Mouse (Mus musculus) gastrocnemius, postnatal 36 days (tissue): ENCODE measurements around the gene Rbm26. TPM values are rescaled to one million over a fixed set of nuclear protein-coding genes. Genes with fewer than 3 reads are reported as not detected.

Source experiments
- DNase-seq, 2 experiments: peaks; one replicate each; pipeline ENCODE4 v3.0.0; 2022
- intact Hi-C: fragments of 180-260 bp; cut with DNase I; formaldehyde crosslinking; loops from one replicate; pipeline ENCODE4 v1.15.1; 2025
- long read RNA-seq, 2 experiments: library from polyadenylated mRNA; stranded (forward); transcript quantifications; one replicate each; pipeline ENCODE4 v2.0.0; 2021
- total RNA-seq, 2 experiments: library from RNA; stranded (reverse); gene quantifications; 2 replicates each; pipeline ENCODE4 v1.2.3; 2021

The Rbm26 gene
- 10 to 100 TPM; 15.1 to 16.9 TPM for total RNA-seq
- long read RNA-seq, experiment 1, partial matches to known transcripts, result 1 of 5 reads
- long read RNA-seq, experiment 1, other reads (novel, unspliced or antisense), result 4 of 5 reads
- long read RNA-seq, experiment 2, partial matches to known transcripts, result 1 of 6 reads
- long read RNA-seq, experiment 2, other reads (novel, unspliced or antisense), result 5 of 6 reads

DNA sequence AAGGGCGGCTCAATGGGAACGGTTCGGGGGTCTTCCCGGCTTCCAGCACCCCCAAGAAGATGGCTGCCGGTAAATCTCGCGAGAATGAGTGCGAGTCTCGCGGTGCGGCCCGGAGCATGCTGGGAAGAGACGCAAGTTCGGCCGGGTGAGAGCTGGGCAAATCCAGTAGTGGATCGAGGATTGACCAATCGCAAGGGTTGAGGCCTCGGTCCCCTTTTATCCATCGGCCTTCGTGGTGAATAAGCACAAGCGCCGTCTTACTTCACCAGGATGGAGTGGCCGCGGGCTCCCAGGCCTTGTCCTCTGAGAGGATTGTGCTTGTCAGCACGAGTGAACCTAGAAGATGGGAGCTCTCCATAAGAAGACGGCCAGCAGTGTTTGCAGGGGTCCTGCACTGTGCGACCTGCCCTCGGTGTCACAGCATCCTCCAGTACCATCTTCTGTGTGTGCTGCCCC is at the start of gene Rbm26:
TSS of gene Rbm26 (minus strand) at position 90 of the 456 bp plus-strand sequence.
- DNase-seq, result peak; percentile 94 to 97
- intact Hi-C loops, result loop anchor here (5.0 kb wide), 1 partner anchor 125 kb away; no protein-coding TSS in a partner anchor

DNA sequence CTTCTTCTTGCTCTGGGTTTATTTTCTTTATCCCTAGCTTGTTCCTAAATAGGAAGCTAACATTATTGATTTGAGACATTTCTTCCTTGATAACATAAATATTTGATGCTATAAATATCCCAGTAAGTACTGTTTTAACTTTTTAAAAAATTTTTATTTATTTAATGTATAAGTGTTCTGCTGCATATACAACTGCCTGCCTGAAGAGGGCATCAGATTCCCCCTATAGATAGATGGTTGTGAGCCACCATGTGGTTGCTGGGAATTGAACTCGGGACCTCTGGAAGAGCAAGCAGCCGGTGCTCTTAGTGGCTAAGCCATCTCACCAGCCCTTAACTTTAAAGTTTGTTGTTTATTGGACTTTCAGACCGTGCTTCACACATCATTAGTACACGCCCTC is 48.7 kb upstream of the Rbm26 start:
- intact Hi-C loops, result no loop called here
- no peak for DNase-seq

DNA sequence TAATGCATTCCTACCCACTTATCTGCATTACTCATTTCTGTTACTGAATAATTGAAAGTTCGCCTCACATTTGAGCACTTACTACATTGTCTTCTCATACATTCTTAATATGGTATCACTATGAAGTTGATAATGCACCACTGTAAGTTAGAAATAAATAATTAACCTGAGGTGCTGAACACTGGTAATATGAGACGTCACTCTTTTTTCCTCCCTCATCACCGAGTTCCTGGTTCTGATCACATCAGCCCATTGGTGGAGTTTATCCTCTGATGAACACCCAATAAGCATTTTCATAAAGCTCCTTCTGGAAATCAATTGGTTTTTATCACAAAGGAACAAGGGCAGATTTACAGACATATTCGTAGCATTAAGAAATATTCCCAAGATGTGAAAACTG is 45.1 kb upstream of the Rbm26 start:
- intact Hi-C loops, result no loop called here
- no peak for DNase-seq

DNA sequence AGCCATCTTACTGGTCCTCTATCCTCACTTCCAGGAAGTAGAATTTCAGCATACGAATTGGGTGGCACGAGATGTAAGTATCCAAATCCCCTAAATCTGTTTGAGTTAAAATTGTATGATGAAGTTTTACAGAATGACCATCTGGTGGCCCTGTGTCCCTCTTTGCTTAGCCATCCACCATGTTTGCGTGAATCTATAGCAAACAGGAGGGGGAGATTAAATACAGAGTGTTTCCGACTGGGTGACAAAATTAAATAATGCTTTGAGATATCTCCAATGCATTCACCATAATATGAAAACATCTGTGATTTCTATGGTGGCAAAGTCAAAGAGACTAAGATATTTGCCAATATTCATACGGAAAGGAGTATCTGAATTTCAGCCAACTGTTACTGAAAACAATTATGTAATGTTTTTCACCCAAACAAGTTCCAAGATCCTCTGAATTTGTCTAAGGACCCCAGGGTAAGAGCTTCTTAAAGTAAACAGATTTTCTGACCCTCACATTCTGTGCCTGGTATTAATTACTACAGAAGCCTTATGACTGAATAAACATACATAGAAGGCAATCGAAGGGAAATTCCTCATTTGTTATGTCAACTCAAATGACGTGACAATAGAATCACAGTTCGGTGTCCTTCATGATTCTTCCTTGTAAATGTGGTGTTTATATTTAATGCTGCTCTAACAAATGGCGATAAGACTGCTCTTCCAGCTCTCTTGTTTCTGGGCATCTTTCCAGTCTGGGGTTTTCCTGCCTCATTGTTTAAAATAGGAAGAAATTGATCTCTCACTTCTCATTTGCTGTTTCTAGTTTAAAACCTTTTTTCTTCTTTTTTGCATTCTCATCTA is 42.6 kb upstream of the Rbm26 start:
- no peak for DNase-seq
- intact Hi-C loops, result no loop called here

DNA sequence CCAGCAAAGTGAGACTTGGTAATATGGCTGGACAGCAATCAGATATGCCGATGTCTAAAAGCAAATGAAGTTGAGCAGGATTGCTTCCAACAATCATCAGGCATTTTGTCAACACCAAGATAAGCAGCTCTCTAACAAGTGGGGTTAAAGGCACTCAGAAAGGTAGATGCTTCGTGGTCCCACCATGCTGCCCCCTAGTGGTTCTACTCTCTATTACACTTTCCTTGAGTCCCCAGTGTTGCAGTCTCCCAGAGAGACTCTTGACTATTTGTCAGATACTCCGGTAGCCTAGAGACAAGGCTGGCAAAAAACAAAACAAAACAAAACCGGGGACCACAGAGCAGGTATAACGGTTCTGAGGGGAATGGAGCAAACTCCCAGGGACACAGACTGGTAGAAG is 21.3 kb upstream of the Rbm26 start:
- intact Hi-C loops, result no loop called here
- DNase-seq, result no peak

DNA sequence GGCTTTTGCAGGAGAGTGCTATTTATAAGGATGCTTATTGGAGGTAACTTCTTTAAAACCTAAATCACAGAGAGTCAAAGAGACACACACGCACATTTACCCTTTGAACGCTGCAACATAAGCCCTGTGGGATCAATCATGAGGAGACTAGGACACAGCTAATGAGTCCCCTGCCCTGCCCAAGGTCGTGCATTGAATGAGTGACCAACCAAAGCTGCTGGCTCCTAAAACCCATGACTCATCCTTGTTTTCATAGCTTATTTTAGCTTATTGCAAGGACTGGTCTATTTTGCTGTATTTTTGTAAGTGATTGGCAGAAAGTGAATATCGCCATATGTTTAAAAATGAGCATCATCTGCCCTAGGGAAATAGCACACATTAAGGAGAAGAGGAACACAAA is 17.6 kb upstream of the Rbm26 start:
- intact Hi-C loops, result no loop called here
- no peak for DNase-seq

DNA sequence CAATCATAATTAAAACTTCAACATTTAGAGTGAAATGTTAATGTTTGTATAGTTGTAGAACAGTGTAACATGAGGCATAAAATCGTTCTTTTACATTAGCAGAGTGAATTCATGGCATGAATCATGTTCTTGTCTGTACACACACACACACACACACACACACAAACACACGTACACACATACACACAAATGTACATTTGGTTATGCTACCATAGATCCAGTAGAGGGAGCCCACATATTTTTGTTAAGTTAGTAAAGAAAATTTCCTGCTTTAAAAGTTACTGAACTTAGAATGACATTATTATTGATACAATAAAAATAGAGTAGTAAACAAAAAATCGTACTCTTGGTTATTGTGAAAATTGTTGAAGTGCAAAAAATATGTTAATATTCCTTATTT is 7.7 kb upstream of the Rbm26 start:
- DNase-seq, result no peak
- intact Hi-C loops, result no loop called here

DNA sequence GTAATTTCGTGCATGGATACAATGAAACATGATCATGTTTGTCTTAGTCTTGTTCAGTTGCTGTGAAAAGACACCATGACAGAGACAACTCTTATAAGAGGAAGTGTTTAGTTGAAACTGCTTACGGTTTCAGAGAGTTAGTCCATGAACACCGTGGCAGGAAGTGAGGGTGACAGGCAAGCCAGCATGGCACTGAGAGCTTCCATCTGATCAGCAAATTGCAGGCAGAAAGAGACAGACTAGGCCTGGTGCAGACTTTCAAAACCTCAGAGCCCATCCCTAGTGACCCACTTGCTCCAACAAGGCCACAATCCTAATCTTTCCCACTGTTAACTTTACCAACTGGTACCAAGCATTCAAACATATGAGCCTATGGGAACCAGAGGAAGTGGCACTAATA is 5.7 kb upstream of the Rbm26 start:
- intact Hi-C loops, result no loop called here
- no peak for DNase-seq

DNA sequence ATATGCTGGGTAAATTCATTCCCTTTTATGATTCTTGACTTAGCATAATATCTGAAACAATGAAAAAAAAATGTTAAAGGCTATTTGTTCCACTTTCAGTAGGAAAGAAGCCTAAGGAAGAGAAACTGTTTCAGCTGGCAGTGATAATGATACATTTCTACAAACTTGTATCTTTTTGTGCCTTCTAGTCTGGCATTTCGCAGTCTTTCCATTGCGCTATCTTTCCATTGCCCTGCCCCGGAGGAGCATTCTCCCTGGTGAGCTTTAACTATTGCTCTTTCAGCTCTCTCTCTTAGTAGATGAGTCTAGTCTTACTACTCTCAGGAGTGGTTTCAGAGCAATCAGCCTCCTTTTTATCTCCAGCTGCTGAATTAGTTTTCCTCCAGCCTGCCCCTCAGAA is 2.6 kb upstream of the Rbm26 start:
- intact Hi-C loops, result loop anchor here (5.0 kb wide), 1 partner anchor 123 kb away; no protein-coding TSS in a partner anchor
- no peak for DNase-seq

DNA sequence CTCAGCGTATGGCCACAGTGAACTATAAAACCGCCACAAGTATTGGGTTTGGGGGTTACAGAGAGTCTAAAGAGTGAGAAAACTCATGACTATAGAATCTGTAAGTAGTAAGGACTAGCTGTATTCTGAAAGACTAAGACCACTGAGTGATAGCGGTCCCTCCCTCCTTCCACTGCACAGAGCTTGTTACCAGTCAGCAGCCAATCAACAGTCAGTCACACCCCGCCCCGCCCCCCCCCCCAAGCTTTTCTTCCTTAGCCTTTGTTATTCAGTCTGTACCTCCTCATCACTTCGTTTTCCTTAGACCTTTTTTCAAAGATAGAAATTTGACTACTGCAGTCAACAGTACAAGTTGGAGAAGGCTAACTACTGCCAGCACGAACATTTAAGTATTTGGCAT is 1.9 kb upstream of the Rbm26 start:
- intact Hi-C loops, result loop anchor here (5.0 kb wide), 1 partner anchor 123 kb away; no protein-coding TSS in a partner anchor
- no peak for DNase-seq

DNA sequence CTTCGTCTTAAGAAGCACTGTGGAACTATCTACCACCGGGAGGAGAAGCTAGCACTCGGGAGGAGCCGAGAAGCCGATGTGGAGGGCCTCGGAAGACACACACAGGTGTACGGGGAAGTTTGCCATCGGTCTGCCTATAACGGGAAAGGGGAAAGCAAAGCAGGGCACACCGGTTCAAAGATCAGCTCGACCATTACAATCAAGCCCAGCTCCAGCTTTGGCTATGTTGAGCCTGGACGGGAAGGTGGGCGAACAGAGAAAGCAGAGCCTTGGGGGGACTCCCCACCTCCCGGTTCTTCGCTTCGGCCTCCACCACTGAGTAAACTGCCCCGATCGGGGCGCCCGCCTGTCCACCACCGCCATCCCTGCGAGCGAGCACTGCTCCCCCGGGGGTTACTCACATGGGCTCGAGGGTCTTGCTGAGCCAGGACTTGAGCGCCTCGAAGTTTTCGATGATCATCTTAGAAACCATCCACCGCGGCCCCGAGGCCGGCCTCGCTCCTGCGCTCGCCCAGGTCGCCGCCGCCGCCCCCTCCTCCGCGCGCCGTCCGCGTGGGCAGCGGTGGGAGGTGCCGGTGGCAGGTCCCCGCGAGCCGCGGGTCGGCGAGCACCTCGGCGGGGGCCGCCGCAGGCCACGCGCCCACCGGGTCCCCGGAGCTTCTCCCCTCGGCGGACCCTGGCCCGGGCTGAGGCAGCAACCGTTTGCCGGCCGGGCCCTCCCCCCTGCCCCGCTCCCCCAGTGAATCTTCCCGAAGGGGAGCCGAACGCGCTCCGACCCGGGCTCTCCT is 552 bp downstream of the Rbm26 start:
- no peak for DNase-seq
- intact Hi-C loops, result loop anchor here (5.0 kb wide), 1 partner anchor 126 kb away; no protein-coding TSS in a partner anchor

DNA sequence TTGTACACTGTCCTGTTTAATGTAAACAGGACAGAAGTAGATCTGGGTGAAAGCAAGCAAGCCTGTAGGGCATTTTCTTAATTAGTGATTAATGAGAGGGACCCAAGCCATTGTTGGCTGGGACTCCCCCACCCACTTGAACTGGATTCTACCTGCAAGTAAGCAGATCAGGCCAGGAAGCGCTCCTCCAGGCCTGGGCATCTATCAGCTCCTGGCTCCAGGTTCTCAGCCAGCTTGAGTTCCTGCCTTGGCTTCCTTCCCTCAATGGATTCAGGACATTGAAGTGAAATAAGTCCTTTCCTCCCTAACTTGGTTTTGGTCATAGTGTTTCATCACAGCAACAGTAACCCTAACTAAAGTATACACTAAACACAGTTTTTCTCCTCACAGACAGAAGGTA is 9.9 kb downstream of the Rbm26 start:
- DNase-seq, result no peak
- intact Hi-C loops, result no loop called here

DNA sequence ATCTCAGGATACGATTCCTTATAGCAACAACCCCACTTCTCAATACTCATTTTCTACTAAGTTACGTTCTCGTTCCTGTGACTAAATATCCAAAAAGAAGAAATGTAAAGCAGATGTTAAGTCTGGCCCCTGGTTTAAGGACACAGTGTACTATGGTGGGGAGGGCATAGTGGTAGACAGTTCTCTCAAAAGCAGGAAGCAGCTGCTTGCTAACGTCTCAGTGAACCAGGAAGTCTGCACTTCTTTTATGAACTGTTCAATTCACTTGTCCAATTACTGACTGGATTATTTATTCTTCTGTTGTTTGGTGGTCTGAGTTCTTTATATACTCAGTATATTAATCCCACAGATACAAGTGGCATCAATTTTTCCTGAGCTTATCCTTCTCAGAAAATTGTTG is 12.3 kb downstream of the Rbm26 start:
- intact Hi-C loops, result no loop called here

DNA sequence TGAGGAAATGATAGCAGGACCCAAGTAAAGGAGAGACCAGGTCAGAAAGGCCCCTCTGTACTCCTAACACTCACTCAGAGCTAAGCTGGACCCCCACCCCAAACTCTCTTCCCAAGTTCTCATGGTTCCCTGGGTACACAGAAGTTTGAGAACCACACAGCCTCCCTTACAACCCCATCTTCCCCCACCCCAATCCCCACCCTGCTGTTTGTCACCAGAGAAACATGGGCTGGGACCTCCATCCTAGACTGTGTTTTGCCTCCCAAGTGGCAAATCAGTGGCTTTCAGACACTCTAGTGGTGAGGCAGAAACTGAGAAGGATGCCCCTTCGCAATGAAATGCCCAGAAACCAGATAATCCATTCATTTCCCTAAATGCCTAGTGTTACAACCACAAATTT is 15.8 kb downstream of the Rbm26 start:
- intact Hi-C loops, result no loop called here

More for the DNA sequence above, 12.3 kb downstream of the Rbm26 start:
- DNase-seq, result no peak

DNA sequence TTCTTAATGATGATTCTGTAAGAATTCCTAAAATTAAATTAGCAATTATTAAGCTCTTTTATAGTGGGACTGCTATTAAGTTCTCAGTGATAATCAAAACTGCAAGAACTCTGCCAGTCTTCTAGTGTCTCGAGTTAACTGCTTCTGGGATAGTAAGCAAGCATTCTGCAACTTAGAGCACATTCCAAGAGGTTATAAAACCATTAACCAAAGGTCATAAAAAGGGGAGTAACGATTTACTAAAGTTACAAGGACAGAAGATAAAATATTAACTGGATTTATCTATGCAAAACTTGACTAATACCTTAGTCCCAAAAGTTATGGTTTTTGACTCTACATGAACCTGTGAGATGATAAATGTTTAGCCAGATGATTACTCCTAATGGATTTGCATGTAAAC is 18.6 kb downstream of the Rbm26 start:
- intact Hi-C loops, result loop anchor here (10.0 kb wide), 1 partner anchor 54 kb away; no protein-coding TSS in a partner anchor
- no peak for DNase-seq

More for the DNA sequence above, 15.8 kb downstream of the Rbm26 start:
- DNase-seq, result no peak

DNA sequence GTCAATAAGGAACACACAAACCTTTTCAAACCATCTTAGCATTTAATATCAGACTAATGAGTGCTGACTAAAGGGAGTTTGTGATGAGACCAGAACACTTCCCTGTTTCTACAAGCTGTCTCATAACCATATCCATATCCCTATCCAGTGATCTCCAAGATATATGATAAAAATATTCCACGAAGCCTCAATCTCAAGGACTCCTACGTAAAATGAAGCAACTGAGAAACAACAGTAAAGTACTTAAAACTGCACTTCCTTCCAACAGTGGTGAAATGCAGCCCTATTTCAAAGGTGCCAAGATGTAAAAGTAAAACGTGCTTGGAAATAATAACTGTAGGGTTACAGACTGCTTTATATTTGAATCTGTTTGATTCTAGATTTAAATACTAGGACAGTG is 43.1 kb downstream of the Rbm26 start:
- DNase-seq, result no peak
- intact Hi-C loops, result no loop called here

DNA sequence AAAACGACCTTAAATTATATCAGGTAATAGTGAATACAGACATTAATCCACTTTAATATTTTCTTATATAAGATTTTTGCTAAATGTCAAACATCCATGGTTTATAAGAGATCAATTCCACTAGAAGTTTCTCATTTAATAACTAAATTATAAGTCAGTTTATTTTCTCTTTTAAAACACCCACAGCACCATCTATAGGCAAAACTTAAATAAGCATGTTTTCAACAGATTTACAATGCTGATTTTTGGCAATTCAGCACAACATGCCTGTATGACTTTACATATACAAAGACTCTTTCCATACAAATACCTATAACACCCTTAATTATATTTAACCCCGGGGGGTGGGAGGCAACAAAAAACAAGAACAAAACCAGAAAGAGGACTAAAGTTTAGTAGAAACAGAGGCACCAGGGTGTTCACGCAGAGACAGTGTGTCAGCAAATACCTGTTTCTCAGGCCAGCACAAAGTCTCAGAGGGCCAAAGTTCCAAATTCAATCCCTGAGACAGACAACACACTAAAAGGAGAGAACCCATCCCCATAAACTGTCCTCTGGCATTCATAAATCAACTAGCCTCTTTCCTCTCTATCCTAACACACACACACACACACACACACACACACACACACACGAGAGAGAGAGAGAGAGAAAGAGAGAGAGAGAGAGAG is 49.3 kb downstream of the Rbm26 start:
- intact Hi-C loops, result no loop called here

DNA sequence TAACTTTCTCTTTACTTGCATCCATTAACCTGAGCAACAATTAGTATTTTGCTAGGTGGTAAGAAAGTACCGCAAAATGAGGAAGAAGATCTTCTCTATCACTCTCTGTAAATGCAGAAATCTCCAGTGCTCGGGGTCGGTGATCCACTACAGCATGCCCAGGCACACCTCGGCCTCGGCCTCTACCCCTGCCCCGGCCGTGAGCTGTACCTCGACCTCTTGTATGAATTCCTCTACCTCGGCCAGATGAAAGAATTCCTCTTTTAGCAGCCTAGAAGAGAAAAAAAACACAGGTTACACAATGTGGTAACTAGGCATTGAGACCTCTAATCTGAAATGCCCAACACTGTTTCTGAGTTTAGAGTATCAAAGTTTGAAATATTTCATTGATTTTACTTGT is 52.6 kb downstream of the Rbm26 start:
- intact Hi-C loops, result no loop called here
- no peak for DNase-seq

More for the DNA sequence above, 49.3 kb downstream of the Rbm26 start:
- DNase-seq, result no peak

DNA sequence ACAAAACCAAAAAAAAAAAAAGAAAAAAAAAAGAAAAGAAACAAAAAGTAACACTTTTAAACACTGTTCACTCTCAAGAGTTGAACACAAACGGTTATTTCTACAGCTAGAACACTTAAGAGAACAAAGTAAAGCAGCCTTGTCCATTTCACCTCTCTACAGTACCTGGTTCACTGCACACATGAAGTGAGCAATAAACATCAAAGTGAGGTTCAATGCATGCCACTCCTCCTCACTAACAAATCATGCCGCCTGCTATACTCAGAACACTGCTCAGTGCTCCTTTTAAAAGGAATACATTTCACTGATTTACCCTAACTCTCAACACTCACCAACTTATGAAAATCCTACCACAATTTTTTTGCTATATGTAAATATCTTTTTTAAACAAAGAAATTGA is 61.7 kb downstream of the Rbm26 start:
- intact Hi-C loops, result no loop called here
- no peak for DNase-seq

DNA sequence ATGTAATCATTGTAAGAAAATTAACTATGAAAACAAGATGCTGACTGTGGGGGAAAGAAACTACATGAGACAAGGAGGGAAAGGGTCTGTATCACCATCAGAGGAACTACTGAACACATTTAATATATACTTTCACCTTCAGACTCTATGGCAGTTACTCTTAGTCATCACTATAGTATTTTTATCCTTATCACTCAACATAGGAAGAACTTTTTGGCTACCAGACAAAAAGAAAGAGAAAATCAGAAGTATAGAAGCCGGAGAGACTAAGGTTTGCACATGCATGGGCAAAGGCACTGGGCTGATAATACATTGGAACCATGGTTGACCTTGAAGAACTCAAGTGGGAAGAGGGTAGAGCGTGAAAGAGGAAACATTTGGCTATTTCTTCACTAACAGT is 70.9 kb downstream of the Rbm26 start:
- intact Hi-C loops, result loop anchor here (10.0 kb wide), 1 partner anchor 49 kb away; no protein-coding TSS in a partner anchor
- no peak for DNase-seq
